Mouse (Mus musculus): Measurements from ENCODE around the gene Raver1. TPM values are rescaled to one million over a fixed set of nuclear protein-coding genes. Genes with fewer than 3 reads are reported as not detected.
A peak's percentile ranks its signal among the peaks of the same experiment; 100 is the strongest.

Raver1 gene
- total RNA-seq, 2 experiments from 2014 or later: 28.0 to 29.0 TPM

DNA sequence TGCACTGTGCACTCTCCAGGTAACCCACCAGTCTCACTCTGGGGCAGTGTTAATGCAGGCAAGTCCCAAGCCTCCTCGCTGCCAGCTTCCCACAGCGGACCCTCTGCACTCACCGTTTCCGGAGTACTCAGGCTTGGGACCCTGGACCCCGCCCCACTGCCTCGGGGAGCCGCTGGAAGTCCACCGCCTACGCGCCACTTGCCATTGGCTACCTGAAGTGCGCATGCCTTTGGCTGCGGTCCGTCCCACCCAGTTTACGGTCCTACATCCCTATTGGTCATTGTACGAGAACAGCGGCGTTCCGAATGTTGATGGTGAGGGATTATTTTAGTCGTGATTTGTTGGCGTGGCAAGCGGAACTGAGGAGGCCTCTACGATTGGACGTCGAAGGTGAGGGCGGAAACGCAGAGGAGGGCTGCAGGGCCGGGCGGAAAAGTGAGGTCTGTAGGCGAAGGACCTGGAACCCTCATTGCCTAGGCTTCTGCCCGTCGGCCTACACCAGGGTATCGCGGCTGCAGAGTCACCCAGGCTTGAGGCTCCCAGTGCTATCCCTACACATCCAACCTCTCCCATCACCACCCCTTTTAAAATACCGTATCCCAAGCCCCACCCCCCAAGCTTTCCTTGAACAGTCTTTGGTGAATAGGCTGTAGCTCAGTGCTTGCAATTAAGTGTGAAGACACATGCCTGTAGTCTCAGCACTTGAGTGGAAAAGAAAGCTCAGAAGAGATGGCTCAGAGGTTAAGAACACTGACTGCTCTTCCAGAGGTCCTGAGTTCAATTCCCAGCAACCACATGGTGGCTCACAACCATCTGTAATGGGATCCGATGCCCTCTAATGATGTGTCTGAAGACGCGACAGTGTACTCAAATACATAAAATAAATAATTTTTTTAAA is 39.5 kb upstream of the Raver1 start, which contains the start of gene Tyk2:
Gene Tyk2 (minus strand): TSS at position 185 of the 898 bp plus-strand sequence.
- intact Hi-C loops (cut with DNase I): loop anchor here (2.0 kb wide), 1 partner anchor 59 kb away; the partner anchor contains the start of genes Fdx1l and Gm49373
- H3K27ac ChIP-seq: peak within 1 kb of the TSS; percentile 48; the same call in 1 of the 2 replicates

DNA sequence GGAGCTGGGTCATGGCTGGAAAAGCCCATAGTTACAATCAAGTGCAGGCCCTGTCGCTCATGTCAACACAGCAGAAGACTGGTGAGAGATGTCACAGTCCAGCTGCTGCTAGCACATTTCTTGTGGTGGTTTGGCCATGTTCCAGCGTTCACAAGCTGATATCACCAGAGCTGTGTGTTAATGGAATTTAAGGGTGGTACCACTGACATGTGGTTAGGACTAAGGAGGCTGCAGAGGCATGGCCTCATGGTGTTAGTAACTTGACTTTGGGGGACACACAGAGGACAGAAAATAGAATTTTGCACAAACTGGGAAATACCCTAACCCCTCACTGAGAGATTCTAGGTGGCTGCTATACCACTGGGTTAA is 34.4 kb upstream of the Raver1 start:
- intact Hi-C loops (cut with DNase I): no loop called here
- H3K27ac ChIP-seq: no peak overlapping the region
- TF ChIP-seq CTCF (IDR thresholded peaks at IDR 0.05): no peak
- no peak for DNase-seq (ENCODE audit: extremely low spot score in 1 of 2, low spot score in 2 of 2)
- no peak overlapping the region for H3K4me3 ChIP-seq

More for the DNA sequence above, 39.5 kb upstream of the Raver1 start, which contains the start of gene Tyk2:
- peak within 1 kb of the TSS; percentile 79 for H3K4me3 ChIP-seq
- DNase-seq (ENCODE audit: extremely low spot score in 1 of 2, low spot score in 2 of 2): peak; percentile 86 to 89
- no peak for TF ChIP-seq CTCF (IDR thresholded peaks at IDR 0.05)

DNA sequence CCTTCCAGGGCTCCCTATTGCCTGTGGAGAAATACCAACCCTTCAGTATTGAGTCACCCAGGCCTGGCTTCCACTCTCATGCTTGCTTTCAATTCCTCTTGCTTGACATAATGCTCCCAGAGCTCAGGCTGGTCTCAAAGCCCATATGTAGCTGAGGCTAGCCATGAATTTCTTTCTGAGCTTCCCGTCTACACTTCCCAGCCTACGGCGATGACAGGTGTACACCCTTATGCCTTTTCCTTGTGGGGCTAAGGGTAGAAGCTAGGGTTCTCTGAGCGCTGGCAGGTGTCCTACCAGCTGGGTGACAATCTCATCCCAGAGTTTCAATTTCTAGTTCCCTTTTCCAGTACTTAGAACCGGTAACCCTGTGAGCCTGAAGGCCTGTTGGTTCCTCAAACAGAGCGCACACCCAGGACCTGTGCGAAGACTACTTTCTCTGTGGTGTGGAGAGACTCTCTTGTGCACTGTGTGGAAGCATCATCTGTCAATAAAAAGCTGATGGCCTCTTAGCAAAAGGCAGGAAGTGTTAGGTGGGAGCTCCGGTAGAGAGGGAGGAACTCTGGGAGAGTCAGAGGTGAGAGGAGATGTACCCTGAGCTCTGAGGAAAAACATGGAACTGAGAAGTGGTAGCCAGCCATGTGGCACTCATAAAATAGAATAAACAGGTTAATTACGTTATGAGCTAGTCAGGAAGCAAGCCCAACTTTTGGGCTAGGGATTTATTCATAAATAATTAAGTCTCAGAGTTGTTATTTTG is 33.9 kb upstream of the Raver1 start:
- no peak for TF ChIP-seq CTCF (IDR thresholded peaks at IDR 0.05)
- DNase-seq (ENCODE audit: extremely low spot score in 1 of 2, low spot score in 2 of 2): no peak
- intact Hi-C loops (cut with DNase I): no loop called here
- Histone ChIP-seq H3K4me3 (no peak overlapping the region), H3K27ac (no peak overlapping the region)

DNA sequence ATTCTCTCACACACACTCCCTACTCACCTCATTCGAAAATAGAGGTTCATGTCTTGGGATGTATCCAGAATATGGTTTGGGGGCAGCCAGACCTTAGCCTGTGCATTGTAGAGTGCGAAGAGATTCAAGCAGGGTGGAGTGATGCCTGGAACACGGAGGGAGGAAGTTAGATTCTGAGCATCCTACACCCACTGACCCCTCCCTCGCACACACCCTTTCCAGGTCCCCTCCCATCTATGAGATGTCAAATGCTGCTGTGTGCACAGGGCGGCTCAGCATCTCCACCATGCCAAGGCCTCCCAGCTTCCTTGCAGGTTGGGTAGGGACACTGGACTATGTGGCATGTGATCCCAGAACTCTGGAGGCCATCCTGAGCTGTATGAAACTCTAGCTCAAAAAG is 33.0 kb upstream of the Raver1 start:
- DNase-seq (ENCODE audit: extremely low spot score in 1 of 2, low spot score in 2 of 2): no peak
- no peak overlapping the region for H3K4me3 ChIP-seq
- no peak overlapping the region for H3K27ac ChIP-seq
- TF ChIP-seq CTCF (IDR thresholded peaks at IDR 0.05): no peak
- intact Hi-C loops (cut with DNase I): no loop called here

DNA sequence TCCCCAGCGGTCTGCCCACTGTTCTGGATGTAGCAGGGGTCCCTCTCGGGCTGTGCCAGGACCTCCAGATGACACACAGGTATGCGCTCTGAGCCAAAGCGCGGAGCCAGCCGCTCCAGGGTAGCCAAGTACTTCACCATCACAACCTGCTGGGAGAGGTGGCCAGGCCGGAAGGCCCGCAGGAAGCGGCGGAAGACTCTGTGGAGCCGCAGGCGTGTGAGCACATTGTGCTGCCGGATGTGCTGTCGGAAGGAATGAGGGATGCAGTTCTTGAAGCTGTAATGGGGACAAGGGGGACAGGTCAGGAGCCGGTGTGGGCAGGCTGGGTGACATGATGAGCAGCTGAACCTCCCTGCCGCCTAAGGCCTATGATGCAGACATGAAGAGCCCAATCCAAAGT is 29.7 kb upstream of the Raver1 start:
- Histone ChIP-seq H3K4me3 (no peak overlapping the region), H3K27ac (no peak overlapping the region)
- no peak for TF ChIP-seq CTCF (IDR thresholded peaks at IDR 0.05)
- intact Hi-C loops (cut with DNase I): no loop called here
- DNase-seq (ENCODE audit: extremely low spot score in 1 of 2, low spot score in 2 of 2): no peak

DNA sequence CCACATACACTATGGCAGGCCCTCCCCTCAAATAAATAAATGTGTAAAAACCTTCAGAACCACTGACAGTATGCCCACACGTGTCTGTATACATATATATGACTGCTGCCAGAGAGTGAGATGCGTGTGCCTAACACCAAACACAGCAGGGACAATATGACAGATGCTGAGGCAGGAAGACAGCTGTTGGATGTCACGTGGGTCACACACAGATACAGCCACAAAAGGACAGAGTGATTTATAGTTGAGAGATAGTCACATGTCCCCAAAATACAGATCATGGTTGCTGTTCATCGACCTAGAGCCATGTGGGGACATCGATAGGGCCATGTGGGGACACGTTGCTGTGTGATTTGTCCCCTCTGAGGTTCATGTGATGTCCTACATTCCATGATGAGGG is 25.3 kb upstream of the Raver1 start:
- intact Hi-C loops (cut with DNase I): no loop called here
- Histone ChIP-seq H3K4me3 (no peak overlapping the region), H3K27ac (no peak overlapping the region)
- no peak for DNase-seq (ENCODE audit: extremely low spot score in 1 of 2, low spot score in 2 of 2)
- no peak for TF ChIP-seq CTCF (IDR thresholded peaks at IDR 0.05)

DNA sequence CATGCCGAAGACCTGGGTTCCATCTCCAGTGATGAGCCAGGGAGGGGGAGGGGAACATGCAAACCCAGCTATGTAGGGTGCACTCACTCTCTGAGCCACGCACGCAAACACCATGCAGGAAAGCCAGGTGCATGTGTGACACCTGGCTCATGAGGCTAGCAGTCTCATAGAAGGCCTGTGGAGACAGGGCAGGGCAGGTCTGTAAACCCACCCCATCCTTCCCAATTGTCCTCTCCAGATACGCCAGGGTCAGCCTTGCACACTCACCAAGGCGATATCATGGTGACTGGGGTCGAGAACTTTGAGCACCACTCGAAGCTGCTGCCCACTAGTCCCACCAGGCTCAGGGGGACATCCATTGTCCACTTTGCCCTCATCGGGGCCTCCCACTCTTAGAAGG is 23.3 kb upstream of the Raver1 start:
- intact Hi-C loops (cut with DNase I): no loop called here
- Histone ChIP-seq H3K27ac (no peak overlapping the region), H3K4me3 (no peak overlapping the region)
- DNase-seq (ENCODE audit: extremely low spot score in 1 of 2, low spot score in 2 of 2): no peak
- no peak for TF ChIP-seq CTCF (IDR thresholded peaks at IDR 0.05)

DNA sequence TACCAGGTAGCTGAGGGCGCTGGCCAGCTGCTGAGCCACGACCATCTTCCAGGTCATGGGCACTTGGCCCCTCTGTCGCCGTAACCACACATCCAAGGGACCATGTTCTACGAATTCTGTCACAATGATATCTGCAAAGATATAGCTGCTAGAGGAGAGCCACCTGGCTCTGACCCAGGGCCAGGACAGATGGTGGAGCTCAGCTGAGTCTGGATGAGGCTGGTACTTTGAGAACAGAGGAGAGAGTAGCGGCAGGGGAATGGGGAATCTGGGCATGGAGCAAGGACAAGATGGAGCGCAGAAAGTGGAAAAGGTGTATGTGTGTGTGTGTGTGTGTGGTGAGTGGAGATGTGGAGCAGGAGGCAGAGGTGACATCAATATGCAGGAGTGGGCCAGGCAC is 22.4 kb upstream of the Raver1 start:
- no peak for TF ChIP-seq CTCF (IDR thresholded peaks at IDR 0.05)

DNA sequence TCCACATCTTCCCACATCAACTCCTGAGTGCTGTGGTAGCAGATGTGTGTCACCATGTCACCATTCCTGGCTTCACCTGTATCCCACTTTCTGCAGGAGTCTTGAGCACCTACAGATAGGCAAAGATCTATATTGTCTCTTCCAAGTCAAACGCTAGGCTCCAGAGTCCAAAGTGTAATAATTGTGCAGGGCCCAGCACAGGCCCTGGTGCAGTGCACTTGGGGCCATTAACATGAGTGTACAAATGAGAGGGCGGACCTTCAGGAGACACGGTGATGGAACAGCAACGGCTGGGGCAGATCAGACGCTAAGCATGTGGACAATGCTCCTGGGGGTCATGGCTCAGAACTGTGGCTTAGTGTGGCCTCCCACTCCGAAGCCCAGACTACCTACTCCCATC is 21.9 kb upstream of the Raver1 start:
- Histone ChIP-seq H3K27ac (no peak overlapping the region), H3K4me3 (no peak overlapping the region)
- no peak for DNase-seq (ENCODE audit: extremely low spot score in 1 of 2, low spot score in 2 of 2)
- no peak for TF ChIP-seq CTCF (IDR thresholded peaks at IDR 0.05)
- intact Hi-C loops (cut with DNase I): no loop called here

More for the DNA sequence above, 22.4 kb upstream of the Raver1 start:
- Histone ChIP-seq H3K4me3 (no peak overlapping the region), H3K27ac (no peak overlapping the region)
- intact Hi-C loops (cut with DNase I): no loop called here
- no peak for DNase-seq (ENCODE audit: extremely low spot score in 1 of 2, low spot score in 2 of 2)

DNA sequence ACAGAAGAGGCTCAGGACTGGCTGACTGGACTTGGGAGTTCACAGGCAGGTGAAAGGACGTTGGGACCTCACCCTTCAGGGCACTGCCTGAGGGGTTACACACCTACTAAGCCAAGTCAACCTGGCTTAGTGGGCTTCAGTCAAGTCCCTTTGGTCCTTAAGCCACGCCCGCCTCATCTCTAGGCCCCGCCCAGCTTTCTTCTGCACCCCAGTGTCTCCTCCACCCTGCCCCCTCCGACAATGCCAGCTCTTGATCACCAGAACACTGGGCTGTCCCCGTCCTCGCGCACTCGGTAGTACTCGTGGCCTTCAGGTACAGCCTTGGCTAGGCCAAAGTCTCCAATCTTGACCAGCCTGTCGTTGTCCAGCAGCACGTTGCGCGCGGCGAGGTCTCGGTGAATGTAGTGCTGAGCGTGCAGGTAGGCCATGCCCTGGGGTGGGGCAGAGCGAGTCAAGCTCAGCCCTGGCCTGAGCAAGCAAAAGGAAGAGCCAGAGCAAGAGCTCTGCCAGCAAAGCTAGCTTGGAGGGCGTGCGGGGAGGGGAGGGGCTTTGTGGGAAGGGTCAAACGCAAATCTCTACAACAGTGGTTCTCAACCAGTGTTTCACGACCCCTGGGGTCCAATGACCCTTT is 15.9 kb upstream of the Raver1 start:
- H3K27ac ChIP-seq: no peak overlapping the region
- DNase-seq (ENCODE audit: extremely low spot score in 1 of 2, low spot score in 2 of 2): no peak
- TF ChIP-seq CTCF (IDR thresholded peaks at IDR 0.05): no peak
- no peak overlapping the region for H3K4me3 ChIP-seq
- intact Hi-C loops (cut with DNase I): no loop called here

DNA sequence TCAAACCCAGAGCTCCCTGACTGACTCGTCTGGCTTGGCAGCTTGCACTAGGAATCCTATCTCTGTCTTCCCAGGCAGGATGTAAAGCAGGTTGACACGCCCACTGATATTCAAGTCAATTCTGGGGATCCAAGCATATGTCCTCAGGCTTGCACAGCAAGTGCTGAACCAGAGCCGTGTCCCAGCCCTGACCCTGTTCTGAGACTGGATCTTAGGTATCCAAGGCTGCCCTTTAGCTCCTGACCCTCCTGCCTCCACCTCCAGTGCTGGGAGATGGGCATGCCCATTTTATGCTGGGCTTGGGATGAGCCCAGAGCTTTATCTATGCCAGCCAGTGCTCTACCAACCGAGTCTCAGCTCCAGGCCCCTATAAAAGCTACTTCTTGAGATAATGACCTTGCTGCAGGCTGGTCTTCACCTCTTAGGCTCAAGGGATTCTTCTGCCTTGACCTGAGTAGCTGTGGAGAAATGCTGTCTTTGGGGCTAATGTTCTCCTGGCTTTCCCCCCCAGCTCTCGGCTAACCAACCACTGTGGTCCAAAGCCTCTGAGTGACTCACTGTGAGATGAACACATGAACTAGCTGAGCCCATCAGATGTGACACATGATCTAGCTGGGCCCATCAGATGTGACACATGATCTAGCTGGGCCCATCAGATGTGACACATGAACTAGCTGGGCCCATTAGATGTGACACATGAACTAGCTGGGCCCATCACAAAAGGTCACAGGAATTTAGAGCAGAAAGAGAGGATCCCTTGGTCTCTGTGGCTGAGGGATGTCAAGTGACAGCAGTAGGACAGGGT is 14.2 kb upstream of the Raver1 start:
- DNase-seq (ENCODE audit: extremely low spot score in 1 of 2, low spot score in 2 of 2): no peak
- H3K4me3 ChIP-seq: no peak overlapping the region
- no peak for TF ChIP-seq CTCF (IDR thresholded peaks at IDR 0.05)
- intact Hi-C loops (cut with DNase I): no loop called here
- no peak overlapping the region; the same call in 1 of the 2 replicates for H3K27ac ChIP-seq
